Mouse (Mus musculus) retina, embryonic 14.5 days (tissue): ENCODE results near the gene Grin2c.
A peak's percentile ranks its signal among the peaks of the same experiment; 100 is the strongest.

Source experiments
- DNase-seq: peaks from one replicate; pipeline ENCODE4 v3.0.0-alpha.2; 2015; ENCODE audit warnings: low spot score

Gene Grin2c

GRCm38 (mm10) chr11:115283486-115283765 is 16.4 kb upstream of the Grin2c start:
- DNase-seq = no peak

GRCm38 (mm10) chr11:115282723-115283485 is 15.9 kb upstream of the Grin2c start:
- no peak for DNase-seq

GRCm38 (mm10) chr11:115282295-115282694 is 15.3 kb upstream of the Grin2c start:
- no peak for DNase-seq

GRCm38 (mm10) chr11:115279726-115280125 is 12.7 kb upstream of the Grin2c start:
- DNase-seq = no peak

- no peak for DNase-seq
These were observed 11.1 kb upstream of the Grin2c start for GRCm38 (mm10) chr11:115278176-115278575.

GRCm38 (mm10) chr11:115277604-115277975 is 10.5 kb upstream of the Grin2c start:
- DNase-seq = no peak

- DNase-seq = peak; percentile 100
These were observed 9.9 kb upstream of the Grin2c start, which contains the start of gene Fdxr for GRCm38 (mm10) chr11:115276780-115277603. Fdxr (minus strand) TSS chr11:115277050.

- DNase-seq = no peak
These were observed 8.9 kb upstream of the Grin2c start for GRCm38 (mm10) chr11:115275954-115276353.

GRCm38 (mm10) chr11:115275509-115275908 is 8.5 kb upstream of the Grin2c start:
- no peak for DNase-seq

GRCm38 (mm10) chr11:115274771-115275170 is 7.7 kb upstream of the Grin2c start:
- DNase-seq = no peak

- no peak for DNase-seq
These were observed 7.1 kb upstream of the Grin2c start for GRCm38 (mm10) chr11:115274178-115274577.

GRCm38 (mm10) chr11:115273735-115274134 is 6.7 kb upstream of the Grin2c start:
- DNase-seq = no peak

- no peak for DNase-seq
These were observed 6.0 kb upstream of the Grin2c start for GRCm38 (mm10) chr11:115272894-115273498.

- DNase-seq = no peak
These were observed 4.4 kb upstream of the Grin2c start for GRCm38 (mm10) chr11:115271481-115271880.

- DNase-seq = no peak
These were observed 4.0 kb upstream of the Grin2c start for GRCm38 (mm10) chr11:115271052-115271451.

GRCm38 (mm10) chr11:115270148-115270861 is 3.3 kb upstream of the Grin2c start:
- peak; percentile 93 for DNase-seq

- no peak for DNase-seq
These were observed 2.5 kb upstream of the Grin2c start for GRCm38 (mm10) chr11:115269330-115270066.

- no peak for DNase-seq
These were observed 915 bp upstream of the Grin2c start for GRCm38 (mm10) chr11:115267958-115268357.

- peak; percentile 32 for DNase-seq
These were observed 654 bp downstream of the Grin2c start for GRCm38 (mm10) chr11:115266400-115266778.

- DNase-seq = no peak
These were observed 1.2 kb downstream of the Grin2c start for GRCm38 (mm10) chr11:115265771-115266399.
